Mouse (Mus musculus): ENCODE results near the gene Adrm1. TPM values are rescaled to one million over a fixed set of nuclear protein-coding genes. Genes with fewer than 3 reads are reported as not detected.

Gene Adrm1
- polyA plus RNA-seq, 1 experiment: 92.1 TPM

DNA sequence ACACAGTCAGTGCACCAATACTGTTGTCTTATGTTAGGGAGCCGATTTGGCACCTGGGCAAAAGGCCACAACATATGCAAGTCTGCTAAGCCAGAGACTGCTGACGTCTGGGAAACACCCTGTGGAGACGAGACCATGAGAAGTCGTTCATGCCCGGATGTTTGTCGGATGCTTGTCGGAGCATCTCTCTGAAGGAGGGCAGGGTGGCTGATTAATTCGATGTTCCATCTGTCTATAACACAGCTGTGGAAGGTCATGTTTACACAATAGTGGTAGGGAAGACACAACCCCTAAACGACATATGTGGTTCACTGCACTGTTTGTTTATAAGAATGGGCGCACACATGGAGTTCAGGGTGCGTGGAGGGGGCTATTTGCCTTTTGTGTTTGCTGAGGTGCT, 29.4 kb downstream of the Adrm1 start:
- TF ChIP-seq CTCF (IDR thresholded peaks at IDR 0.05; ENCODE audit: extremely low read depth, insufficient read depth, low read length) (no peak), POLR2A (IDR thresholded peaks at IDR 0.05; ENCODE audit: extremely low read depth, insufficient read depth, low read length) (no peak)
- H3K4me3 ChIP-seq (ENCODE audit: insufficient read depth, low read length): no peak overlapping the region
- no peak overlapping the region for H3K27ac ChIP-seq (ENCODE audit: insufficient read depth, low read length)
- H3K4me1 ChIP-seq (ENCODE audit: control insufficient read depth, insufficient read depth, low read length): no peaks in the 10 kb centered on the region

DNA sequence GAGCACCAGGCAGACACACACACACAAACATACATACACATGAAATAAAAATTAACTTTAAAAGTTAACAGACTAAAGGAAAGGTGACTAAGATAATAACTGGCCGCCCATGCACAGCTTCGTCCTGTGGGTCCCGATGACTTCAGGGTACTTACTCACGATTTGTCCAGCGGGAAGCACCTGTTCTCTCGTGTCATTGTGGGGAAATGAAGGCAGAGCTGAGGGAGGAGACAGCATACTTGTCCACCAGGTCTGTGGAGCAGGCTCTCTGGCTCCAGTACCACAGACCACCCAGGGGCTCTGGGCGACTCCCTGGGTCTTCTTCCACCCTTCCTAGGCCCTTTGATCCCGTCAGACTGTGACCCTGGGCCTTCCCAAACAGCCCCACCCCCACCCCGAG, 30.0 kb downstream of the Adrm1 start:
- TF ChIP-seq CTCF (IDR thresholded peaks at IDR 0.05; ENCODE audit: extremely low read depth, insufficient read depth, low read length) (no peak), POLR2A (IDR thresholded peaks at IDR 0.05; ENCODE audit: extremely low read depth, insufficient read depth, low read length) (no peak)
- H3K27ac ChIP-seq (ENCODE audit: insufficient read depth, low read length): no peak overlapping the region
- H3K4me3 ChIP-seq (ENCODE audit: insufficient read depth, low read length): no peak overlapping the region
- no peaks in the 10 kb centered on the region for H3K4me1 ChIP-seq (ENCODE audit: control insufficient read depth, insufficient read depth, low read length)

DNA sequence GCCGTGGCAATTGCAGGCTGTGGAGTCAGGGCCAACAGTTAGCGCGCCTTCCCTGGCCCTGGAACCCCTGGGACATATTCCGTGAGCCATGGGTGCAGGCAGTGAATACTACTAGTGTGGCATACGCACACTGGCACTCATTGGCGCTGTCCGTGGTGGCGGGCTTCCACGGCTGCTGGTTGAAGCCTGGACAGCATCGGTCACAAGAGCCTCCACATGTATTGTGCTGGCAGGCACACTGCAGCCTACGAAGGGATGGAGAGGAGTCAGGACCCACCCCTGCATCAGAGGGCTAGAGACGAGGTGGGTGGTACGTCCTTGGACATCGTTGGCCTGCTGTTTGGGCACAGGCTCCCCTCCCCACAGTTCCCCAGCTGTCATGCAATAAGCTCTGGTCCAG, 31.0 kb downstream of the Adrm1 start:
- Histone ChIP-seq H3K27ac (ENCODE audit: insufficient read depth, low read length) (no peak overlapping the region), H3K4me3 (ENCODE audit: insufficient read depth, low read length) (no peak overlapping the region), H3K4me1 (ENCODE audit: control insufficient read depth, insufficient read depth, low read length) (no peaks in the 10 kb centered on the region)
- TF ChIP-seq CTCF (IDR thresholded peaks at IDR 0.05; ENCODE audit: extremely low read depth, insufficient read depth, low read length): no peak
- no peak for TF ChIP-seq POLR2A (IDR thresholded peaks at IDR 0.05; ENCODE audit: extremely low read depth, insufficient read depth, low read length)

DNA sequence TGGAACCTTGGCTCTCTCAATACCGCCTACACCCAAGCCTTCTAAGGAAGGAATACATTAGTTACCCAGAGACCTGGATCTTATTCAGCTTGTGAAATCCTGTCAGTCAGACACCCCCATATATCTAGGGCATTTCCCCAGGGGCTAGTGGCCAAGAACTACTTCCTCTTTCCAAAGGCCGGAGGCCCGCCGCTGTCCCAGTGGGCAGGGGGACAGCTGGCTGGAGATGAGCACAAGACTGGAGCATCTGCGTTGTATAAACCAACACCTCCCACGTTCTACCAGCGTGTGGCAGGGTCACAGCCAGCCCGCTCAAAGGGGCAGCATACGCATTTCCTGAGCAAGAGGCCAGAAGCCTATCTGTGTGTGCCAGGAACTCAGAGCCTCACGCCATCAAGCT, 31.5 kb downstream of the Adrm1 start:
- H3K27ac ChIP-seq (ENCODE audit: insufficient read depth, low read length): no peak overlapping the region
- H3K4me1 ChIP-seq (ENCODE audit: control insufficient read depth, insufficient read depth, low read length): no peaks in the 10 kb centered on the region
- TF ChIP-seq POLR2A (IDR thresholded peaks at IDR 0.05; ENCODE audit: extremely low read depth, insufficient read depth, low read length) (no peak), CTCF (IDR thresholded peaks at IDR 0.05; ENCODE audit: extremely low read depth, insufficient read depth, low read length) (no peak)
- H3K4me3 ChIP-seq (ENCODE audit: insufficient read depth, low read length): no peak overlapping the region

DNA sequence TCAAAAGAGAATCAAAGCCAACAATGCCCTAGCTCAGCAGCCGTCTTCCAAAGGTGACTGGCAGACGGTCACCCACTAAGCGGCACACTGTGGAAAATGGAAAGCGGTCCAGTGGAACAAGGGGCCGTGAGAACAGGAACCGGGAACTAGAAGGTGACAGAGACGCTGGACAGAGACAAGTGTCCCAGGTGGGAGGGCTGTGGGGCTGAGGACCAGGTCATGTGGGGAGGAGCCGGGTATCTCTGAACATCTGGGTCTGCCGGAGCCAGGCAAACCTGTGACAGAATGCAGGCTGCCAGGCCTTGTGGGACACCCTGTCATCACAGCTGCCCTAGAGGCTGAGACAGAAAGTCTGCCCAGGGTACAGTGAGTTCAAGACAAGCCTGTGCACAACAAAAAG, 33.2 kb downstream of the Adrm1 start:
- Histone ChIP-seq H3K27ac (ENCODE audit: insufficient read depth, low read length) (no peak overlapping the region), H3K4me3 (ENCODE audit: insufficient read depth, low read length) (no peak overlapping the region), H3K4me1 (ENCODE audit: control insufficient read depth, insufficient read depth, low read length) (no peaks in the 10 kb centered on the region)
- no peak for TF ChIP-seq POLR2A (IDR thresholded peaks at IDR 0.05; ENCODE audit: extremely low read depth, insufficient read depth, low read length)
- TF ChIP-seq CTCF (IDR thresholded peaks at IDR 0.05; ENCODE audit: extremely low read depth, insufficient read depth, low read length): no peak

DNA sequence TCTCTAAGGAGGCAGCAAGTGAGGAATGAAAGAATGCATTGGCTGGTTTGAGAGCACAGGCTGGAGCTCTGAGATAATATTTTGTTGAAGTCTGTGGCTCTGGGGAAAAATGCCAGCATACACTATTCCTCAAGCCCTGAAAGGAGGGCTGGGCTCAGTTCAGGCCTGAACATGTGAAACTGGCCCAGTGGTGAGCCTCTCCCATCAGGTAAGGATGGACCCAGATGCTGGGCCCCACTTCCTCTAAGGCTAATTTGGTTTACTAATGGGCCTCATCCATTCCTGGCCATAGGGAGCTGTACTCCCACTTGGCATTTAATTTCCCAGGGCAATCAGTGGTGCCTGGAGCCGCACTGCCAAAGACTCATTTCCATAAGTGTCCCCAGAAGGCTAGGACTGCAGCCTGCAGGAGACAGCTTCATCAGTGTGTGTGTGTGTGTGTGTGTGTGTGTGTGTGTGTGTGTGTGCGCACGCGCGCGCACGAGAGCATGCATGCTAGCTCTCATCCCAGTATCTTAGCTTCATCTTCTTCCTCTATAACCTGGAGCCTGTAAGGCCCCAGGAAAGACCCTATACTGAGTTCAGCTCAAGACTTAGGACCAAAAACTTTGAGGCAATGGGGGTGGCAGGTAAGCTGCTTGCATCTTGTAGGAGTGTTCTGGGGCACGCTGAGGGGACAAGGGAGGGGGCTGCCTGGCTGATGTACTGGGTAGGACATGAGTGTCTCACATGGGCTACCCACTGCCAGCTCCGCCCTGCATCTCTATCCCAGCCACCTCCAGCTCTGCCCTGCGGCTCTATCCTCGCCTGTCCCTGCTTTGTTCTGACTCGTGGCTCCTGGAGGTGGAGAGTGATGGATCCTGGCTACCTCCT, 34.0 kb downstream of the Adrm1 start:
- TF ChIP-seq CTCF (IDR thresholded peaks at IDR 0.05; ENCODE audit: extremely low read depth, insufficient read depth, low read length): no peak
- TF ChIP-seq POLR2A (IDR thresholded peaks at IDR 0.05; ENCODE audit: extremely low read depth, insufficient read depth, low read length): no peak
- H3K4me1 ChIP-seq (ENCODE audit: control insufficient read depth, insufficient read depth, low read length): no peaks in the 10 kb centered on the region

DNA sequence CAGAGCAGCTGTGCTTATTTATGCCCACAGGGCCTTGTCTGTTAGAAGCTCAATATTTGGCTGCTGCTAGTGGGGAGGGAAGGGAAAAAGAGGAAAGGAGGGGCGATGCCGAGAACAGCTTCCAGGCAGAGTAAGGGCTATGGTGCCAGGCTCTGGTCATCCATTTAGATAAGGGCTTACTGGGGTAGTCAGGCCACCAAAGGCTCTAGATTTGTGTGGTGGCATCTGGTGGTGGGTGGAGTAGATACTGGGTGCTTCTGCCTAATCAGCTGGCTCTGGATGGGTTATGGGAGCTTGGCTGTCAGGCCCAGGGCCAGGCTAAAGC, 34.6 kb downstream of the Adrm1 start:
- no peaks in the 10 kb centered on the region for H3K4me1 ChIP-seq (ENCODE audit: control insufficient read depth, insufficient read depth, low read length)
- no peak overlapping the region for H3K4me3 ChIP-seq (ENCODE audit: insufficient read depth, low read length)
- no peak overlapping the region for H3K27ac ChIP-seq (ENCODE audit: insufficient read depth, low read length)
- TF ChIP-seq POLR2A (IDR thresholded peaks at IDR 0.05; ENCODE audit: extremely low read depth, insufficient read depth, low read length): no peak
- TF ChIP-seq CTCF (IDR thresholded peaks at IDR 0.05; ENCODE audit: extremely low read depth, insufficient read depth, low read length): no peak

More for the DNA sequence above, 34.0 kb downstream of the Adrm1 start:
- H3K27ac ChIP-seq (ENCODE audit: insufficient read depth, low read length): no peak overlapping the region
- no peak overlapping the region for H3K4me3 ChIP-seq (ENCODE audit: insufficient read depth, low read length)

DNA sequence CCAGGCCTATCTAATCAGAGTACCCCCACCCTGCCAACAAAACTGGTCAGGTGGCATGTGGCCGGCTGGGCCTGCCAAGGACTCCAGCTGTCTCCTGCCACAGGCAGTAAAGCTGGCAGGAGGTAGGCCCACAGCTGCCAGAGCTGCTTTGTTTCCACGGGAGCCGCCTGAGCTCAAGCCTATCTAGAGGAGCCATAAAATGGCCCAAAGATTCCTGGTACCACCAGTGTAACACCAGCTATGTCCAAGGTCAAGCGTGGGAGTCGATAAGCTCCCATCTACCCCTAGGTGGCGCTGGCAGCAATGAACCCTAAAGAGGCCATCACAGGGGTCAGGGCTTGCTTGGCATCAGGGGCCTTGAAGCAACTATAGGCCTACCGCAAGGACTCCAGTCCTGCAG, 36.6 kb downstream of the Adrm1 start:
- Histone ChIP-seq H3K4me1 (ENCODE audit: control insufficient read depth, insufficient read depth, low read length) (no peaks in the 10 kb centered on the region), H3K4me3 (ENCODE audit: insufficient read depth, low read length) (no peak overlapping the region), H3K27ac (ENCODE audit: insufficient read depth, low read length) (no peak overlapping the region)
- TF ChIP-seq POLR2A (IDR thresholded peaks at IDR 0.05; ENCODE audit: extremely low read depth, insufficient read depth, low read length): no peak
- peak; percentile 34; the same call in 1 of the 2 replicates for TF ChIP-seq CTCF (IDR thresholded peaks at IDR 0.05; ENCODE audit: extremely low read depth, insufficient read depth, low read length)

DNA sequence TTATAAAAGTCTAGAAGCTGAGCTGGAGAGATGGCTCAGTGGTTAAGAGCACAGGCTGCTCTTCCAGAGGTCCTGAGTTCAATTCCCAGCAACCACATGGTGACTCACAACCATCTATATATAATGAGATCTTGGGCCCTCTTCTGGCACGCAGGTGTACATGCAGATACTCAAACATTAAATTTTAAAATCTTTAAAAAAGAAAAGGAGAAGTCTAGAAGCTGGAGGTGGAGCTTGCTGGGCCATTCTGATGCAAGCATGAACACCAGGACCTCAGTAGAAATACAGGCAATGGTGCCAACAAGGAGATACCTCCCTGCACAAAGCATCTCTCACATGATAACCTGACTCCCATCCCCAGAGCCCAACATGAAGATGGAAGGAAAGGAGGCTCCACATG, 37.7 kb downstream of the Adrm1 start:
- Histone ChIP-seq H3K4me3 (ENCODE audit: insufficient read depth, low read length) (no peak overlapping the region), H3K4me1 (ENCODE audit: control insufficient read depth, insufficient read depth, low read length) (no peaks in the 10 kb centered on the region), H3K27ac (ENCODE audit: insufficient read depth, low read length) (no peak overlapping the region)
- TF ChIP-seq POLR2A (IDR thresholded peaks at IDR 0.05; ENCODE audit: extremely low read depth, insufficient read depth, low read length): no peak
- TF ChIP-seq CTCF (IDR thresholded peaks at IDR 0.05; ENCODE audit: extremely low read depth, insufficient read depth, low read length): no peak

DNA sequence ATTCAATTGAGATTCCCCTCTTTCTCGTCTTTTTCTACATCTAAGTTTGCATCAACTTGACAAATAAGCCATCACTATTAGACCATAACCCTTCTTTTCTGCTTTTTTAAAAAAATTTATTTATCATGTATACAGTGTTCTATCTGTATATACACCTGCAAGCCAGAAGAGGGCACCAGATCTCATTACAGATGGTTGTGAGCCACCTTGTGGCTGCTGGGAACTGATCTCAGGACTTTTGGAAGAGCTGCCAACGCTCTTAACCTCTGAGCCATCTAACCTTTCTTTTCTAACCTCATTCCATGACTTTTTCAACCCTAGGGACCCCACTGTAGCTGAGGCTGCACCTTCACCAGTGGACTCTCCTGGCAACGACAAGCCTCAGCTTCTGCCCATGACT, 41.0 kb downstream of the Adrm1 start:
- no peak for TF ChIP-seq POLR2A (IDR thresholded peaks at IDR 0.05; ENCODE audit: extremely low read depth, insufficient read depth, low read length)
- no peak for TF ChIP-seq CTCF (IDR thresholded peaks at IDR 0.05; ENCODE audit: extremely low read depth, insufficient read depth, low read length)

More for the DNA sequence above, 41.0 kb downstream of the Adrm1 start:
- peaks cover 3% of the 10 kb centered on the region; the same call in 1 of the 2 replicates for H3K4me1 ChIP-seq (ENCODE audit: control insufficient read depth, insufficient read depth, low read length)
- no peak overlapping the region for H3K4me3 ChIP-seq (ENCODE audit: insufficient read depth, low read length)
- no peak overlapping the region for H3K27ac ChIP-seq (ENCODE audit: insufficient read depth, low read length)
